Mouse (Mus musculus): ENCODE results near the gene Catsperd.

DNA sequence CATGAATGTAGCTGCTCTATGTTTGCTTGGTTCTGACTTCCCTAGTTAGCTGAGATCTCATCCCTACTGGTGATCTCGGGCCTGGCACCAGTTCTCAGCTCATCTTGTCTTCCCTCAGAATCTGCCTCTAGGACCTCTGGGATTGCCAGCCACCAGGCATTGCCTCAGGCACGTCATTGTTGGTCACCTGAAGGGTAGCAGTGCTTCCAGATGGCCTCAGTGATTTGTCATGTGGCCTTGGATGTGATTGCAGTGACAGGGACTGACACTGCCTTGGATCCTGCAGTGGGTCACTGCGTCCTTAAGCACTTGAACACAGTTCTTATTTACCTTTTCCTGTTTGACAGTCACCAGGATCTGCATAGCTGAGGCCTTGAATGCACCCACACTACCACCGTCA is 53.8 kb downstream of the Catsperd start:
- TF ChIP-seq GATA1 (IDR thresholded peaks at IDR 0.05; ENCODE audit: low read length): no peak
- TF ChIP-seq TAL1 (IDR thresholded peaks at IDR 0.05; ENCODE audit: low read length): no peak

All from erythroblast, embryonic 14.5 days (primary cell).